Mouse (Mus musculus): ENCODE measurements around the gene Hjurp. TPM values are rescaled to one million over a fixed set of nuclear protein-coding genes. Genes with fewer than 3 reads are reported as not detected.

Hjurp gene
- polyA plus RNA-seq, 1 experiment from 2014 or later, result 225 TPM

DNA sequence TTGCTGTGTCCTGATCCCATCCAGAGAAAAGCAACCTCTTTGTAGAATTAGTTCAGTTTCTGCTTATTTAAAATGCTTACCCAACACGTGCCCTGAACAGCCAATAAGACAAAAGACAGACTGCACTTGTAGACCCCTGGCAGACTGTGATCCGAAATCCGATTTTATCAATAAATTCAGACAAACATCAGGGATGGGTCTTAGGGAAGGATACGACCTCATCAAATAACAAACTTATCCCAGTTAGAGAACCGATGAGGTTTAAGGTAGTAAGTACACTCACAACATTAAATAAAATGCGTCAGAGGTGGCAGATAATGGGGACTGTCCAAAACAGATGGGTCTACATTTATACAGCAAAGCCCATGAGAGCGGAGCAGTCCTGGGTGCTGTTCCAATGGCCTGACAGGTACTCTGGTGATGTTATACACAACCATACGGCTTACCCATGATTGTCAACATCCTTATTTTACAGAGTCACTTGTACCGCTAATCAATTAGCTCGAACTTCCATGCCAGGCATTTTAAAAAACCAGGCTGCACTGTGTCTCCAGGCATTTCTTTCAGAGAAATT is 822 bp downstream of the Hjurp start:
- peak overlapping the region; percentile 53 for H3K4me3 ChIP-seq (ENCODE audit: low read depth, low read length)
- peaks cover 46% of the 10 kb centered on the region for H3K36me3 ChIP-seq (ENCODE audit: insufficient read depth)
- peak overlapping the region; percentile 63 for H3K4me2 ChIP-seq
- WGBS, result 20% methylated on average over 10 of the region's 10 CpGs
- H3K27ac ChIP-seq (ENCODE audit: low read depth), result peak overlapping the region; percentile 89
- no peaks in the 10 kb centered on the region for H3K9me3 ChIP-seq (ENCODE audit: low read depth, low read length)
- ATAC-seq (ENCODE audit: insufficient read depth) (peak; percentile 45), DNase-seq (no peak)
- peaks cover 12% of the 10 kb centered on the region for H3K4me1 ChIP-seq (ENCODE audit: insufficient read depth)
- 0 out of 2 replicates have a peak, but pooled peaks have one; percentile 1 for TF ChIP-seq CTCF (IDR thresholded peaks at IDR 0.05; ENCODE audit: low read depth)
- no peaks in the 10 kb centered on the region for H3K27me3 ChIP-seq (ENCODE audit: insufficient read depth, low read length)
- peak overlapping the region; percentile 73 for H3K9ac ChIP-seq

DNA sequence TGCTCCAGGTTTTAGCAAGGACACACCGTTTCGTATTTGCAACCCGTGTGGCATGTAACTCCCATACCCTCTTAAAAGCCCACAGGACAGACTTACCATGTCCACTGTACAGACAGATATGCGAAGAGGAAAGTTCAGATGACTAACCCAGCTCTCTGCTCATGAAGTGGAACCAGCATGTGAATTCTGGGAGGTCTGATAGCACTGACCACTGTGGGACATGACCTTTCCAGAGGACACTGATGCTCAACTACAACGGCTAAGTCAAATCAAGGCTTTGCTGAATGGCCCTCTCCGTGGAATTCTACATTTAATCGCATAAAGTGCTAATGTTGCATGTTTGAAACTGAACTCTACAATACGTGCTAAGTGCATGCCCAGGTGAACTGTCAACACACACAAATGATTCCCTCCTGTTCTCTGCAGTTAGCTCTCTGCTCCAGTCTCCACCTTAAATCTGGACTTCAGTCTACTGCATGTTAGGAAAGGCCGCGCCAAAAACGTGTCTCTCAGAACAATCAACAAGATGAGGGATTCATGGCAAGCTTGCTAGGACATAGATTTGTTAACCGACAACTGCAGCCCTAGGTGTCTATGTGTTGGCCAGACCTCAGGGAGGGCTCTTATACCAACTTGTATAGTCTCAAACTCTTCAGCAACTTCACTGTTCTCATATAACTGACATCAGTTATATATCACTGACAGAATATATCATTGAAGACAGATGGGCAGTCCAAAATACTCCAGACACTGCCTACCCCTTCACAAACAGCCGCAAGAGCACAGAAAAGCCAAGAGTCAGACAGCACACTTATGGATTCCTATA is 1.5 kb downstream of the Hjurp start:
- WGBS, result 61% methylated on average over 13 of the region's 13 CpGs
- no peak for TF ChIP-seq CTCF (IDR thresholded peaks at IDR 0.05; ENCODE audit: low read depth)

DNA sequence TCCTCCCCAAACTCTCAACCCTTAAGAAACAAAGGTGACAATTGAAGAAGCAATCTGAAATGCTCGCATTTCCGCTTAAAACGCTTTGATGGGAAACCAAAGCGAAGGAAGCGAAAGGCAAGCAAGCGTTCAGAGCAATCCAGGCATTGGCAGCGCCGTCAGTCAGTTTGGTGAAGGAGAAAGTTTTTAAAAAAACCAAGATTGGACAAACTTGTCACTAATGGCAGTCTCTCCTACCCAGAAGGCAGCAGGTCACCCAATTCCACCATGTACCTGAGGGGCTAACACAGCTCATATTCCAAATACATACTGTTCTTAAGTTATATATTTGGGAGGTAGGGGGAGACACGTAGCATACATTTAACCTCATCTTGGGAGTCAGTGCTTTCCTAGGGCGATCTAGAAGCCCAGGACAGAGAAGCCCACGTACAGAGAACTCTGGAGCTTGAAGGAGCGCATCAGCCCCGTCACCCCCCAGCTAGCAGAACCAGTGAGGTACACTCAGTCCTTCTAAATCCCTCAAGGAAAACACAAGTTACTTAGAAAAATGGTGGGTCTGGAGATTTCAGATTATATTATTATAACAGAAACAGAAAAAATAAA is 2.3 kb downstream of the Hjurp start:
- Histone ChIP-seq H3K27me3 (ENCODE audit: insufficient read depth, low read length) (no peaks in the 10 kb centered on the region), H3K4me2 (peak overlapping the region; percentile 63), H3K4me3 (ENCODE audit: low read depth, low read length) (peak overlapping the region; percentile 53; the same call in 1 of the 2 replicates), H3K9me3 (ENCODE audit: low read depth, low read length) (no peaks in the 10 kb centered on the region), H3K9ac (peak overlapping the region; percentile 73), H3K4me1 (ENCODE audit: insufficient read depth) (peaks cover 12% of the 10 kb centered on the region), H3K36me3 (ENCODE audit: insufficient read depth) (peaks cover 51% of the 10 kb centered on the region), H3K27ac (ENCODE audit: low read depth) (no peak overlapping the region)
- TF ChIP-seq CTCF (IDR thresholded peaks at IDR 0.05; ENCODE audit: low read depth), result no peak; the same call in 1 of the 2 replicates
- WGBS, result 68% methylated on average over 13 of the region's 13 CpGs
- DNase-seq, result no peak
- no peak for ATAC-seq (ENCODE audit: insufficient read depth)

More for the DNA sequence above, 1.5 kb downstream of the Hjurp start:
- Histone ChIP-seq H3K4me2 (peak overlapping the region; percentile 63), H3K9ac (peak overlapping the region; percentile 73), H3K27ac (ENCODE audit: low read depth) (peak overlapping the region; percentile 89; the same call in 1 of the 2 replicates), H3K4me1 (ENCODE audit: insufficient read depth) (peaks cover 12% of the 10 kb centered on the region), H3K27me3 (ENCODE audit: insufficient read depth, low read length) (no peaks in the 10 kb centered on the region), H3K9me3 (ENCODE audit: low read depth, low read length) (no peaks in the 10 kb centered on the region), H3K4me3 (ENCODE audit: low read depth, low read length) (peak overlapping the region; percentile 53), H3K36me3 (ENCODE audit: insufficient read depth) (peaks cover 51% of the 10 kb centered on the region)
- ATAC-seq (ENCODE audit: insufficient read depth) (no peak), DNase-seq (no peak)

GRCm38 (mm10) chr1:88274371-88275077 is 2.9 kb downstream of the Hjurp start:
- 71% methylated on average over 11 of the region's 11 CpGs for WGBS
- H3K27me3 ChIP-seq (ENCODE audit: insufficient read depth, low read length), result no peaks in the 10 kb centered on the region
- H3K27ac ChIP-seq (ENCODE audit: low read depth), result no peak overlapping the region
- DNase-seq (no peak), ATAC-seq (ENCODE audit: insufficient read depth) (no peak)
- H3K9me3 ChIP-seq (ENCODE audit: low read depth, low read length), result no peaks in the 10 kb centered on the region
- peaks cover 58% of the 10 kb centered on the region for H3K36me3 ChIP-seq (ENCODE audit: insufficient read depth)
- H3K9ac ChIP-seq, result no peak overlapping the region
- peaks cover 12% of the 10 kb centered on the region for H3K4me1 ChIP-seq (ENCODE audit: insufficient read depth)
- H3K4me3 ChIP-seq (ENCODE audit: low read depth, low read length), result no peak overlapping the region
- H3K4me2 ChIP-seq, result no peak overlapping the region
- no peak for TF ChIP-seq CTCF (IDR thresholded peaks at IDR 0.05; ENCODE audit: low read depth)

DNA sequence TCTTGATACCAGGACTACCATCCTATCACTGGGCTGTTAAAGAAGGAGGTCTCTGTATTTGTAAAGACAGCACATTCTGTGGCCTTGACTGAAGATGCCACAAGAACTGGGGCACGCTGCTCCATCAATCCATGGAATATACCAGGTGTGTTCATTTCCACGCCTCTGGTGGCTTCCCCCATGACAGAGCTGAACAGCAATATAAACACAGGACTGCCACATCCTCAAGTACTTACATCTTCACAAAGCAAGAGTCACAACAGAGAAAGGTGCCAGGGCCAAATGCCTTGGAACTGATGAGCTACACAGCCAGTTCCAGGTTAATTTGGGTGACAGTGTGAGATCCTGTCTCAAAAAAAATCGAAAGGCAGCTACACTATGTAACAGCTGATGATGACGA is 3.6 kb downstream of the Hjurp start:
- ATAC-seq (ENCODE audit: insufficient read depth) (no peak), DNase-seq (no peak)
- Histone ChIP-seq H3K4me2 (no peak overlapping the region), H3K36me3 (ENCODE audit: insufficient read depth) (peaks cover 65% of the 10 kb centered on the region), H3K4me3 (ENCODE audit: low read depth, low read length) (no peak overlapping the region), H3K4me1 (ENCODE audit: insufficient read depth) (peaks cover 12% of the 10 kb centered on the region), H3K27ac (ENCODE audit: low read depth) (no peak overlapping the region), H3K9me3 (ENCODE audit: low read depth, low read length) (no peaks in the 10 kb centered on the region), H3K27me3 (ENCODE audit: insufficient read depth, low read length) (no peaks in the 10 kb centered on the region), H3K9ac (no peak overlapping the region)
- TF ChIP-seq CTCF (IDR thresholded peaks at IDR 0.05; ENCODE audit: low read depth), result no peak
- WGBS, result 78% methylated on average over 4 of the region's 4 CpGs

- WGBS, result 91% methylated on average over 3 of the region's 3 CpGs
- H3K36me3 ChIP-seq (ENCODE audit: insufficient read depth), result peaks cover 70% of the 10 kb centered on the region
- no peak overlapping the region for H3K9ac ChIP-seq
Measured at GRCm38 (mm10) chr1:88273326-88273725, 4.1 kb downstream of the Hjurp start.

More at GRCm38 (mm10) chr1:88273326-88273725, 4.1 kb downstream of the Hjurp start:
- Histone ChIP-seq H3K4me1 (ENCODE audit: insufficient read depth) (peaks cover 12% of the 10 kb centered on the region), H3K4me2 (no peak overlapping the region), H3K9me3 (ENCODE audit: low read depth, low read length) (no peaks in the 10 kb centered on the region), H3K27me3 (ENCODE audit: insufficient read depth, low read length) (no peaks in the 10 kb centered on the region), H3K4me3 (ENCODE audit: low read depth, low read length) (no peak overlapping the region), H3K27ac (ENCODE audit: low read depth) (no peak overlapping the region)
- ATAC-seq (ENCODE audit: insufficient read depth), result no peak
- no peak for DNase-seq
- TF ChIP-seq CTCF (IDR thresholded peaks at IDR 0.05; ENCODE audit: low read depth), result no peak

Data from lung, embryonic 14.5 days (tissue).